Mouse (Mus musculus) midbrain, postnatal 0 days (tissue): ENCODE results near the gene Dlg1. TPM values are rescaled to one million over a fixed set of nuclear protein-coding genes. Genes with fewer than 3 reads are reported as not detected.

Experiments
- ATAC-seq: fragments of 200-750 bp; cut with Nextera tagmentation; 2 replicates; pipeline ENCODE4 v1.8.0; 2017; ENCODE audit warnings: moderate number of reproducible peaks, mild to moderate bottlenecking, moderate TSS enrichment, moderate library complexity; ENCODE audit not compliant: low FRiP score
- DNase-seq: peaks from one replicate; pipeline ENCODE4 v3.0.0-alpha.2; 2015; ENCODE audit warnings: low spot score
- H3K27ac ChIP-seq: fragments of 300-500 bp; sonication (generic); 2 replicates; pipeline ENCODE4 v1.5.1; 2014; ENCODE audit warnings: low read depth, mild to moderate bottlenecking, low read length, mixed read lengths
- H3K27me3 ChIP-seq: fragments of 300-500 bp; sonication (generic); 2 replicates; pipeline ENCODE4 v1.6.1; 2014; ENCODE audit warnings: low read length, control low read depth, mixed read lengths; ENCODE audit not compliant: insufficient read depth
- H3K36me3 ChIP-seq: fragments of 300-500 bp; sonication (generic); 2 replicates; pipeline ENCODE4 v1.6.1; 2014; ENCODE audit warnings: low read length, control low read depth, mixed read lengths; ENCODE audit not compliant: insufficient read depth
- H3K4me1 ChIP-seq: fragments of 300-500 bp; sonication (generic); 2 replicates; pipeline ENCODE4 v1.6.1; 2014; ENCODE audit warnings: mild to moderate bottlenecking, control low read depth, antibody characterized with exemption, low read length, mixed read lengths; ENCODE audit not compliant: insufficient read depth
- H3K4me2 ChIP-seq: fragments of 300-500 bp; sonication (generic); 2 replicates; pipeline ENCODE4 v1.6.1; 2014; ENCODE audit warnings: low read depth, mild to moderate bottlenecking, low read length, mixed read lengths; ENCODE audit not compliant: poor library complexity, severe bottlenecking
- H3K4me3 ChIP-seq: fragments of 300-500 bp; sonication (generic); 2 replicates; pipeline ENCODE4 v1.5.1; 2014; ENCODE audit warnings: low read depth, mild to moderate bottlenecking, low read length, moderate library complexity
- H3K9ac ChIP-seq: fragments of 300-500 bp; sonication (generic); replicated peaks from 2 replicates; pipeline ENCODE4 v1.6.1; 2014; ENCODE audit warnings: mild to moderate bottlenecking, low read length, moderate library complexity, mixed read lengths; ENCODE audit not compliant: poor library complexity, severe bottlenecking
- H3K9me3 ChIP-seq: fragments of 300-500 bp; sonication (generic); 2 replicates; pipeline ENCODE4 v1.6.1; 2016; ENCODE audit warnings: low read length, control low read depth
- CTCF ChIP-seq: IDR thresholded peaks from 2 replicates; pipeline ENCODE4 v1.5.1; 2016; ENCODE audit warnings: antibody characterized with exemption, mild to moderate bottlenecking
- WGBS: fragments of 180-500 bp; shearing (Covaris S2); extraction: QIAGEN DNeasy Blood & Tissue Kit; methylation state at CpG from one replicate; pipeline ENCODE4 v1.1.7; 2014; 5-methylcytosine and 5-hydroxymethylcytosine counted together
- polyA plus RNA-seq: library from polyadenylated mRNA; unstranded; fragments of >200 nt; fragmentation: Nextera tagmentation; extraction: Ambion mirVana; gene quantifications from 2 replicates; pipeline ENCODE4 v1.2.1, GENCODE M21; 2015
- total RNA-seq: library from RNA; depleted of rRNA; stranded (reverse); fragments of >200 nt; gene quantifications from 2 replicates; pipeline ENCODE4 v1.2.3, GENCODE M21; 2014; rRNA removed

Dlg1 gene
- total RNA-seq (24.8 and 25.0 TPM in 2 replicates), polyA plus RNA-seq (10.1 and 10.9 TPM in 2 replicates)

DNA sequence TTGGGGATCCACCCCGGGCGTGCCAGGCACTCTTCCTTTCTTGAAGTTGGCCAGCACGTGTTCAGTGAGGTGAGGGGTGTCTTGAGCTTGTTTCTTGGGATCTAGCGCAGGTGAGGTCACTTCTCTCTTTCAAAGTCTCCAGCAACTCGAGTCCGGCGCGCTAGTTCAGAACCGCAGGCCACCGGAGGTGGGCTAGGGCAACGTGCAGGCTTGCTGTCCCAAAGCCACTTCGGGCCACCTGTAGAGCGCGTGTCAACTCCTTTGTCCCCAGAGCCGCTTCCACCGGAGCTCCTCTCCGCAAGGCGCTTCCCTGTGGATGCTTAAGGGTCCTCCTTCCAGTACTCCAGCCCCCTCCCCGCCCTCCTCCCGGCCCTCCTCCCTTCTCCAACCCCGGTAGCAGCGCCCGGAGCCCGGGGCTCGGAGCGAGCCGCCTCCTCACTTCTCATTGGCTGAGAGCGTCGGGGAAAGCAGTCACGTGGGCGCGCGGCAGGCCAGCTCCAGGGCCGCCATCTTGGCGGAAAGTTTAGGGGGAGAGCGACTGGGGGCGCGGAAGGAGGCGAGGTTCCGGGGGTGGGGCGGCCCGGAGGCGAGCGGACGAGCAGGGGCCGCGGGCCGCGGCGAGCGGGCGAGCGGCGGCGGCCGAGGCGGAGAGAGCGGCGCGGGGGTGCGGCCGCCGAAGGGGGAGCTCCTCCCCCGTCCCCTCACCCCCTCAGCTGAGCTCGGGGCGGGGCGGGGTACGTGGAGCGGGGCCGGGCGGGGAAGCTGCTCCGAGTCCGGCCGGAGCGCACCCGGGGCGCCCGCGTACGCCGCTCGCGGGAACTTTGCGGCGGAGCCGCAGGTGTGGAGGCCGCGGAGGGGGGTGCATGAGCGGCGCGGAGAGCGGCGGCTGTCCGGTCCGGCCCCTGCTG, at the start of gene Dlg1:
TSS of gene Dlg1 (plus strand) at position 65 of the 908 bp plus-strand sequence.
- no peak for TF ChIP-seq CTCF
- peak within 1 kb of the TSS; percentile 98 for H3K4me2 ChIP-seq
- WGBS = 1% methylated on average over 47 of the region's 95 CpGs
- H3K4me1 ChIP-seq = no peaks in the 10 kb centered on the region
- H3K27me3 ChIP-seq = peaks cover 6% of the 10 kb centered on the region; the same call in 1 of the 2 replicates
- H3K9ac ChIP-seq = peak within 1 kb of the TSS; percentile 64
- H3K9me3 ChIP-seq = no peaks in the 10 kb centered on the region
- no peaks in the 10 kb centered on the region for H3K36me3 ChIP-seq
- peak within 1 kb of the TSS; percentile 94 for H3K4me3 ChIP-seq
- DNase-seq (peak; percentile 90), ATAC-seq (peak; percentile 94)
- peak within 1 kb of the TSS; percentile 68 for H3K27ac ChIP-seq

DNA sequence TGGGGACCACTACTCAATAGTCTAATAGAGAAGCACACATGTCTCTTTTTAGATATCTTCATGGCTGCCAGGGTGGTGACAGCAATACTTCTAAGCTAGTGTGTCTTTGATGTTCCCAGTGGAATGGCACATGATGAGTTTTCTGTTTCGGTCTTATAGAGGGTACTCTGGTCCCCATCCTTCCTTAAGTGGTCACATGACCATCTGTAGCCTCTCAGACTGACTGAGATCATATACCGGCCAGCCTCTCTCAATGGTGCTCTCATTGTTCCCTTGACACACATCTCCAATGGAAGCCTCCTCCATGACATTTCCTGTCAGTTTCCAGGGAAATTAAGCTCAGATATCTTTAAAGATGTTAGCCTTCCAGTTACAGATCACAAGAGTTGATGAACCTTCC, 46.9 kb upstream of the Dlg1 start:
- ATAC-seq = no peak
- WGBS = 90% methylated on average over 2 of the region's 2 CpGs

DNA sequence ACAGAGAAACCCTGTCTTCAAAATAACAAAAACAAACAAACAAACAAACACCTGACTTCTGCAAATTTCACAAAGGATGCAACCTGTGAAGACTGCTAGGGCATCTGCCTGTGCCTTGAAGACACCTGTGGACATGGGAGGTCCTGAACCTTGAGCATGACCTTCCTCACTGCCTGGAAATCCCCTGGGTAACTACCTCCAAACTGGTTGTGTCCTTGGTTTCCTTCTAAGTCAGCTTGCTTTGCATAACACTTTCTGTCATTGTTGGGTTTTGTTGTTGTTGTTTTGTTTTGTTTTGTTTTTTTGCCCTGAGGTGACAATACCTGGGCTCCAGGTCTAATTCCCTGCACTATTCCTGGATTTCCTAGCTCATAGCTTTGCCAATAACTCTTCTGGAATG, 46.1 kb upstream of the Dlg1 start:
- ATAC-seq (no peak), DNase-seq (no peak)
- Histone ChIP-seq H3K4me3 (no peak overlapping the region), H3K27ac (no peak overlapping the region), H3K36me3 (no peaks in the 10 kb centered on the region), H3K4me2 (no peak overlapping the region), H3K9ac (no peak overlapping the region), H3K4me1 (peaks cover 3% of the 10 kb centered on the region; the same call in 1 of the 2 replicates), H3K27me3 (no peaks in the 10 kb centered on the region), H3K9me3 (no peaks in the 10 kb centered on the region)
- TF ChIP-seq CTCF = no peak

More for the DNA sequence above, 46.9 kb upstream of the Dlg1 start:
- no peak overlapping the region for H3K27ac ChIP-seq
- H3K4me1 ChIP-seq = peaks cover 3% of the 10 kb centered on the region; the same call in 1 of the 2 replicates
- H3K9me3 ChIP-seq = no peaks in the 10 kb centered on the region
- no peak overlapping the region for H3K9ac ChIP-seq
- H3K36me3 ChIP-seq = no peaks in the 10 kb centered on the region
- no peak overlapping the region for H3K4me2 ChIP-seq
- TF ChIP-seq CTCF = no peak
- H3K27me3 ChIP-seq = no peaks in the 10 kb centered on the region
- H3K4me3 ChIP-seq = no peak overlapping the region
- DNase-seq = no peak

DNA sequence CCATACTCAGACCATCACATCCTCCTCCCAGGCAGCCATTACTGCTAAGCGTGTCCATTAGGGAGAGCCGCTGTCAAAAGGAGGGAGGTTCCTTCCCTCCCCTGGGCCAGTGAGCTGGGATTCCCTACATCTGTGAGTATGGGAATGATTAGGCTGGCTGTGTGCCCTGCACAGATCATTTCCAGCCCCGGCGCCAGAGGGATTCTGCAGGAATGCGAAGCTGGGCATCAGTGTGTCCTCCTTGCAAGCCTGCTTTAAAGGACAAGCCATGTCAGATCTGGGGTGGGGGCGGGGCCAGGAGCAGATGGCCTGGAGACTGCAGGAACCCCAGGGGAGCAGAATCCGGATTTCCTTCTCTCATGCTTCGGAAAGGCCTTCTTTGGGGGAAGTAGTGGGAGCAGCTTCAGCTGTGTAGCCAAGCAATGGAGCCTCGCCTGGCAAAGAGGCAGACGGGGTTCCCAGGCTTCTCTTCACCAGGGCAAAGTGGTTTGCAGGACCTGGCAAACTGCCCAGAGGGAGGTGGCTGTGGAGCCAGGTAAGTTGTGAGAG, 45.3 kb upstream of the Dlg1 start:
- Histone ChIP-seq H3K36me3 (no peaks in the 10 kb centered on the region), H3K4me2 (no peak overlapping the region), H3K27me3 (no peaks in the 10 kb centered on the region), H3K9me3 (no peaks in the 10 kb centered on the region), H3K4me3 (no peak overlapping the region), H3K27ac (no peak overlapping the region), H3K4me1 (peaks cover 3% of the 10 kb centered on the region; the same call in 1 of the 2 replicates), H3K9ac (no peak overlapping the region)
- no peak for ATAC-seq
- no peak for TF ChIP-seq CTCF
- 24% methylated on average over 10 of the region's 10 CpGs for WGBS
- DNase-seq = peak; percentile 75

DNA sequence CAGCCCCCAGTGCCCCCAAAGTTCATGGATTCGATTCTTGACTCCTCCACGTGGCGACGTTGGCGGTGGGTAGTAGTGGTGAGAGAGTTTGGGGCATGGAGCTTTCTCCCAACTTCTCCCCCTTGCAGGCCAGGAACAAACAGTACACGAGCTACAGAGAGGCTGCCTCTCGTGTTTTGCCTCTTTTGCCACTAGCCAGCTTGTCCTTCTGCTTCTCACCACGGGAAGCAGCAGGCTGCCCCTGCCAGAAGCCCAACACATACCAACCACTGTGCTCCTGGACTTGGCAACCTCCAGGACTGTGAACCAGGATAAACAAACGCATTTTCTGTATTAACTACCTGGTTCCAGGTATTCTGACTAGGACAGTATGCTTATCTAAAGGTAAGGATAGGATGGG, 44.6 kb upstream of the Dlg1 start:
- Histone ChIP-seq H3K4me3 (no peak overlapping the region), H3K27me3 (no peaks in the 10 kb centered on the region), H3K9ac (no peak overlapping the region), H3K36me3 (no peaks in the 10 kb centered on the region), H3K9me3 (no peaks in the 10 kb centered on the region), H3K27ac (no peak overlapping the region), H3K4me2 (no peak overlapping the region), H3K4me1 (peaks cover 3% of the 10 kb centered on the region; the same call in 1 of the 2 replicates)
- ATAC-seq (no peak), DNase-seq (no peak)
- no peak for TF ChIP-seq CTCF
- WGBS = 65% methylated on average over 9 of the region's 9 CpGs
